Mouse (Mus musculus) granulocyte monocyte progenitor cell, adult 5-6 weeks (primary cell): ENCODE results near the gene Rex1bd. TPM values are rescaled to one million over a fixed set of nuclear protein-coding genes. Genes with fewer than 3 reads are reported as not detected.
A peak's percentile ranks its signal among the peaks of the same experiment; 100 is the strongest.

Experiments used
- ATAC-seq: replicated peaks from 2 replicates; pipeline ENCODE4 v1.8.0; 2016; ENCODE audit warnings: mild to moderate bottlenecking, moderate TSS enrichment, inconsistent platforms; ENCODE audit not compliant: poor library complexity, severe bottlenecking
- total RNA-seq, 2 experiments: library from RNA; stranded (forward) in 1 of 2; stranded (reverse) in 1 of 2; fragments of 200-712, 200-1000 nt in 1 of 2; fragments of >200 nt in 1 of 2; fragmentation: Nextera tagmentation in 1 of 2; gene quantifications; 2 replicates each; pipeline ENCODE4 v1.2.3; 2014 to 2017

Rex1bd gene
- total RNA-seq, 2 experiments from 2014 or later = 30.2 to 33.4 TPM

DNA sequence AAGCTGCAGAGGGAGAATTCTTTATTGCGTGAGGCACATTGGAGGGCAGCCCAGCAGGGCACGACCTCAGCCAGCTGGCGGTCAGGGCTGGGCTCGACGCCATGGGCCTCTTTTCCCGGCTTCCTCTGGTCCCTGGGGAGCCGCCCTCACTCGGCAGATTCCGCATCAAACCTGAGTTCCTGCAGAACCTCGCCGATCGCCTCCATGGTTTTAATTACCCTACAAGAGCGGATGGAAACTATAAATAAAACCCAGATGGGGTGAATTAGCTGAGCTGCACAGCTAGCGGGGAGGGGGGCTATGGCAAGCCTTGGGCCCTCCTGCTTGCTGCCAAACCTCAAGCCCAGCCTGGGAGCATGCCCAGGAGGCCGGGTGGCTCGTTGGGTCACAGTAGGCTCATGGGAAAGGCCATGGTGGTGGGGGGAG, 2.2 kb downstream of the Rex1bd start:
- ATAC-seq = no peak

DNA sequence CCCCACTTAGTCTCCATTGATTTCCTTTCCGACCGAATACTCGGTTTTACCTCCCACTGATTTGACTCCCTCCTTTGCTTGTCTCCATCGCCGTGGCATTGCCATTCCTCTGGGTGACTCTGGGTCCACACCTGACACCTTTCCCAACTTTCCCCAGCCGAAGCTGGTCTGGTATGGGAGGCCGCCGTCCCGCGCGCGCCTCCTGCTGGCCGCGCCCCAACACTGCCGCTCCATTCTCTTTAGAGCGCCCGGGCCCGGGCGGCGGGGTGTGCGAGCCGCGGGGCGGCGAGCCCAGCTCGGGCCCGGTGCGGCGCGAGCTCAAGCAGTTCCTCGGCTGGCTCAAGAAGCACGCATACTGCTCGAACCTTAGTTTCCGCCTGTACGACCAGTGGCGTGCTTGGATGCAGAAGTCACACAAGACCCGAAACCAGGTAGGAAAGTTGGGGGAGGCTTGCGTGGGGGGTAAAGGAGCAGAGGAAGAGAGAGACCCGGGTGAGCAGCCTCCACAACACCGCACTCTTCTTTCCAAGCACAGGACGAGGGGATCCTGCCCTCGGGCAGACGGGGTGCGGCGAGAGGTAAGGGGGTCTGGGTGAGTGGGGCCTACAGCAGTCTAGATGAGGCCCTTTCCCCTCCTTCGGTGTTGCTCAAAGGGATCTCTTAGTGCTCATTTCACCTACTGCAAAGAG, 3.3 kb downstream of the Rex1bd start:
- ATAC-seq = peak; percentile 32

DNA sequence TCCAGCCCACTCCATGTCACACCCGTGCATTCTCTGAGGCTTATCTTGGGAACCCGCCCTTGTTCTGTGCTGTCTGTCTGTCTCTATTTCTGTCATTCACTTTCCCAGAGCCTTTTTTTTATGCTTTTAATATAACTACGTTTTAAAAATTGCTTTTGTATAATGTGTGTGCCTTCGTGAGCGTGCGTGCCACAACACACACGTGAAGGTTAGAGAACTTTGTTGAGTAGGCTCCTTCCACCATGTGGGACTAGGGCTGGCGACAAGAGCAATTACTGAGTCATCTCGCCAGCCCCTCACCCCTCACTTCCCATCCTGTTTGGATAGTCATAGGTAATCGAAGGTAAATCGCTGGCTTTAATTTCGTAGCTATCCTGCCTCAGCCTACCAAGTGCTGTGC, 4.0 kb downstream of the Rex1bd start:
- no peak for ATAC-seq

GRCm38 (mm10) chr8:70501820-70502529, 4.6 kb downstream of the Rex1bd start:
- ATAC-seq = no peak

- peak; percentile 37 for ATAC-seq
Observed at GRCm38 (mm10) chr8:70500386-70501301, 5.9 kb downstream of the Rex1bd start.

DNA sequence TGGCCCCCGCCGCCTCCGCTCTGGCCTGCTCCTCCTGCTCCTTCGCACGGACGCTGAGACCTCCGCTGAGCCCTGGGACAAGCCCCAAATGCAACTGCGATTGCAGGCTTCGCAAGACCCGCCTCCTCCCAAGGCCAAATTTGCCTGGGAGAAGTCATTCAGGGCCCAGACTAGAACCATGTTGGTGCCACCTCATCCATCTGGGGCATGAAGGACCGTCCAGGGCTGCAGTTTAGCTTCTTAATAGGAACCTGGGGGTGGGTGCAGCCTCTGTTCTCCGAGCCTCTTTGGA, 10.8 kb downstream of the Rex1bd start:
- no peak for ATAC-seq

DNA sequence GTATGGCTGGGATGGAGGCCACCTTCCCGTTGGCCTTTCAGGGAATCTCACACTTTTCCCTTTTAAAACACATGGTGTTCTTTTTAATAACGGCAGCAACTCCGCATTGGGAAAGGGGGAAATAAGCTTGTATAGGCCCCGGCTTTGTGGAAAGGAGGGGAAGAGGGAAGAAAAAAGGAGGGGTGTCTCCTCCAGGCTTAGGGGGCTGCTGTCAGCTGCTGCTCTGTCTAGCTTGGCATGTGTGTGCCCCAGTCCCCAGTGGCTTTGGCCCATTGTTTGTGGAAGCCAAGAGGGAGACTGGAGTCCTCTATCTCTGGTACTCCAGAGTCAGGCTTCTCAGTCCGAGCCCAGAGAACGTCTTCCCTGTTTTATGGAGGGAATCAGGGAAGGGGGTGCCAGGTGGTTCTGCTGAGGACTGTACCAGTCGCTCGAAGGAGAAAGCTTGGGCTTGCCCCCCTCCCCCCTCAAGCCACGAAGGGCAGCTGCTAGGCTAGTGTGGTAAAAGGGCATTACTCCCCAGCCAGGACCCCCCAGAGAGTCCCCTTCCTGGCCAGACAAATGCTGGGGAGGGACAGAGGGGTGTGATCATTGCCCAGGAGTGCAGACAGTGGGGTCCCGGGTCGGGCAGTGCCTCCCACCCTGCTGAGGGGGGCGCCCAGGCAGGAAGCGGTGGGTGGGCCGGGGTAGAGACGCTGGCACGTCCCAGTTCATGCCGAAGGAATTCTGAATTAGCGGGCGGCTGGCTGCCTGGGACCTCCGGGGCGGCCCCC, 11.4 kb downstream of the Rex1bd start:
- ATAC-seq = no peak

DNA sequence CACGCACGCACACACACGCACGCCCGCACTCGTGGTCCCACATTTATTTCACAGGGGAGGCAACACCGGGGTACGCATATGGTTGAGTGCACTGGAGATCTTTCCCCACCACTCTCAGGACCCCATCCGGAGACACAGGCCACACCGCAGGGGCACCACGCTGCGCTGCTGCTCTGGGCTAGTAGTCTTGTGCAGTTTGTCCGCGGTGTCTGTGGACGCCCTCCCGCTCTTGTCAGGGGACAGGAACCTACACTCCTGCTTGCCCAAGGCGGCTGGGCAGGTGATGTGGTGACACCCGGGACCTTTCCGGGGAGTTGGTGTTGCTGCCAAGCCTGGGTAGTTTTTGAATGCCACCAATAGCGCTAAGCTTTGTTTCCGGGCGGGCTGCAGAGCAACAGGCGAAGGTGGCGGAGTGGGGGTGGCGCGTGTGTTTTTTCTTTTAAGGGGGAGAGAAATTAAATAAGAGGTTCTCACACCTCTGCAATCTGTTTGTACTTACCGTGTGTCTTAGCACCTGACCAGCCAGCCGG, 12.1 kb downstream of the Rex1bd start:
- peak; percentile 15; the same call in 1 of the 2 replicates for ATAC-seq

DNA sequence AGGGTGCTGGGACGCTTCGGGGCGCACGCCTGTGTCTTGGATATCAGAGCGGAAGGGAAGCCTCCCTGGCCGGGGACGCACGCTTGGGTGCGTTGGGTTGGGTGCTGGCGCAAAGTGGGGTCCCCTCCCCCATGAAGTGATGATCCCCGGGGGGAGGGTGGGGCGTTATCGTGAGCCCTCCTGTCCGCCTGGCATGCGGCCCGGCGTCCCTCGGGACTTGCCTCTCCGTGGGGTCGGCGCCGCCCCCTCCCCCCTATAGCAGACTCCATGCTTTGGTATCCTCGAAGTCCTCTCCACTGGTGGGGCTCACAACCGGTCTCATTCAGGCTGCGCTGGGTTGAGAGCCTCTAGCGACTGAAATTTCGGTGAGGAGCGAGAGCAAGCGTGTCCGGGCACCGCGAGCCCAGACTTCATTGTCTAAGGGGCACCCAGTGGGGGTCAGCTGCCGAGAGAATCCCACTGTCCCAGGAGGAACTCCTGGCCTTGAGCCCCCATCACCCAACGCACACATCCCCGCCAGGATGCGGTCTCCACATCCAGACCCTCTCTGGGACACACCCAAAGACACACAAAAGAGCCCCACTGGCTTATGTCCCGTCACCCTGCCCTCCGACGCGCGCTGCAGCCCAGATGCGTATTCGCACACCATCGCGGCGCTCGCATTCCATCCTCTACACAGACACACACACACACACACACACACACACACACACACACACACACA, 12.7 kb downstream of the Rex1bd start:
- no peak for ATAC-seq

DNA sequence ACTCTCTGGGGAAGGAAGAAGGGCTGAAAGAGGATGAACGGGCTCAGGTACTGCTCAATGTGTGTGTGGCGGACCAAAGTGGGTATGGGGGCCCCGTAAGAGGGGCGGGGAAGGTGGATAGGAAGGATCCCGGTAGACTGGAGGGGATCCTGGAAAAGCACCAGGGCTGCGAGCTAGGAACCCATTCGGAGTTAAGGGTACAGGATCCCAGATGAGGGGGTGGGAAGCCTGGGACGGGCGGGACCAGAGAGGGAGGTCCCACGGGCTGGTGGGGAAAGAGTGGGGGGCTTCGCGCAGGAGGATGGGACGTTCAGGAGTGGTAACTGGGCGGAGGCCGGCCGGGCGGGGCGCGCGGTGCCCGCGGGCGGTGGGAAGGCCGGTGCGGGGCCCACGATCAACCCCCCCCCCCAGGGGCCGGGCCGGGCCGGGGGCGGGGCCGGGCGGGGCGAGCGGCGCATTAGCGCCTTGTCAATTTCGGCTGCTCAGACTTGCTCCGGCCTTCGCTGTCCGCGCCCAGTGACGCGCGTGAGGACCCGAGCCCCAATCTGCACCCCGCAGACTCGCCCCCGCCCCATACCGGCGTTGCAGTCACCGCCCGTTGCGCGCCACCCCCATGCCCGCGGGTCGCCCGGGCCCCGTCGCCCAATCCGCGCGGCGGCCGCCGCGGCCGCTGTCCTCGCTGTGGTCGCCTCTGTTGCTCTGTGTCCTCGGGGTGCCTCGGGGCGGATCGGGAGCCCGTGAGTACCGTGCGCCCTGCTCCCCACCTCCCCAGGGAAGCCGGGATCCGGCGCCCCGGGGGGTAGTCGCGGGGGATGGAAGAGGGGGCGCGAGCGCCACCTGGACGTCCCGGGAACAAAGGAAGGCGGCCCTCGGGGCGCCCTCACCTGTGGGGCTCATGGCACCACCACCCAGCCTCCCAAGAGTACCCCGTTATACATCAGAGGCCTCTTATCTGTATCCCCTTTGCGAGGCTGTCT, 13.6 kb downstream of the Rex1bd start, which contains the start of gene Crlf1:
Gene Crlf1 (plus strand): TSS at position 495 of the 977 bp plus-strand sequence.
- ATAC-seq = no peak

- ATAC-seq = no peak
Observed at GRCm38 (mm10) chr8:70490880-70491495, 15.6 kb downstream of the Rex1bd start.

- no peak for ATAC-seq
Observed at GRCm38 (mm10) chr8:70490061-70490879, 16.3 kb downstream of the Rex1bd start.

DNA sequence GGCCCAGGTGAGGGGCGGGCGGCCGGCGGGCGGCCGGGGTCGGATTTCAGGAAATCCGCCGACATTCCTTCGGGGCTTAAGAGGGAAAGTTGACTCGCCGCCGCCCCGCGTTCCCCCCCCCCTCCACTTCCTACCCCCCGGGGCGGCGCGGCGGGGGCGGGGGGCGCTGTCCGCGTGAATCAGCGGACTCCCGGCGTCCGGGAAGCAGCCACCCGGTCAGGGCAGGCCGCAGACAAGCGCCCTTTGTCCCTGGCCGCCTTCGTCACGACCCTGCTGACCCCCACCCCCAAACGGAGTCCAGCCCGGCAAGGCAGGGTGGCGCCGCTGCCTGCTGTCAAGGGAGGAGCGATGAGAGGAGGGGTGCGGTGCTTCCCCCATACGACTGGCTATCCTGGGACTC, 17.0 kb downstream of the Rex1bd start:
- ATAC-seq = no peak

- no peak for ATAC-seq
Observed at GRCm38 (mm10) chr8:70488931-70489470, 17.6 kb downstream of the Rex1bd start.

DNA sequence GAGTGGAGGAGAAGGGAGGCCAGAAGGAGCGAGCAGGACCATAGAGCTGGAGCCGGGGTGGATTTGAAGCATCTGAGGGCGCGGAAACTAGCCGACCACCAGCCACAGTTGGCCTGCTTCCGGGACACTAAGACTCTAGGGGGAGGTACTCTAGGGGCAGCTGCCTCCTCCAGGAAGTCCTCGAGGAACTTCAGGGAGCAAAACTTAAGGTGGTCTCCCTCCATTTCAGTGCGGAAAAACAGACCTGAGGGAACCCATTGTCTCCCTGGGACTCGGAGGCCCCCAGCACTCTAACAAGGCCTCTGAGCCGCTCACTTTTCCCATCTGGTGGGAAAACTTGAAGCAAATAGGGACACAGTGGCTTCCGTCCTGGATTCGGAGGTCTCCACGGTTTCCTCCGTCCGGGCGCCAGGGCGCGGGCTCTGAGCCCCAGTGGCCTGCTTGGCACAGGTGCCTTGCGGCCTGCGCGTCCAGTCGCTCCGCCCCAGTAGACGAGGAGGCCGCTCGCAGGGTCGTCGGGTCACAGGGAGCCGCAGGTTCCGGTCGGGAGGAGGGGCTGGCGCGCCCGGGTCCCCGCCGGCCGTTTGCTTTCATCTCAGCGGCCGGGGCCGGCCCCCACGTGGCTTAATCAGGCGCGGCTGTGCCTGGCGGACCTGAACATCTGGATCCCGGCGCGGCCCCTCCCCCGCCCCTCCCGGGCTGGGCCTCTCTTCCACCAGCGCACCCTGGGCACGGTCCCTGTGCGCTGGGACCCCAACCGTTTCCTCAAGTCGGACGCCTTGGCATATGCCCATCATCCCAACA, 18.4 kb downstream of the Rex1bd start:
- ATAC-seq = peak; percentile 61
